Mouse (Mus musculus): Measurements from ENCODE around the gene Arhgdib.

GRCm38 (mm10) chr6:136968877-136969276 is 27.2 kb upstream of the Arhgdib start:
- TF ChIP-seq CTCF (IDR thresholded peaks at IDR 0.05) (peak; percentile 68), EP300 (IDR thresholded peaks at IDR 0.05) (peak; percentile 39)

Data from lung, postnatal 0 days (tissue).